In genomic region chr1:73362122-73362521, GRCm38 (mm10) we compare ENCODE assay signal across 9 mouse cellular contexts.
DNase-seq lines count a peak whose midpoint lies in the region; ATAC-seq lines count a peak whose summit lies in the region.
"Had no signal": no experiment of that assay in that cellular context is flagged by ENCODE, and none has a peak within 500 bp of the region (broad histone marks: within the 10 kb centered on the region; RNA-seq: fewer than 3 reads in every experiment).

No protein-coding gene starts in this region.

- peak; percentile 7; the same call in 1 of the 2 replicates for ATAC-seq in kidney, embryonic 15.5 days (replicated peaks; ENCODE audit: low FRiP score)
- ATAC-seq in frontal cortex, adult (ENCODE audit: low TSS enrichment) = no peak

- H3K36me3 ChIP-seq in kidney, embryonic 15.5 days = no peaks in the 10 kb centered on the region
- H3K36me3 ChIP-seq: hindbrain, embryonic 15.5 days had no signal

- no peak overlapping the region for H3K4me2 ChIP-seq in kidney, embryonic 15.5 days
- H3K4me2 ChIP-seq: hindbrain, embryonic 15.5 days had no signal

- H3K27me3 ChIP-seq in kidney, embryonic 15.5 days = no peaks in the 10 kb centered on the region
- H3K27me3 ChIP-seq: hindbrain, embryonic 15.5 days had no signal

- H3K9ac ChIP-seq in kidney, embryonic 15.5 days = no peak overlapping the region
- H3K9ac ChIP-seq: hindbrain, embryonic 15.5 days had no signal

- peak overlapping the region; percentile 50 for H3K27ac ChIP-seq in kidney, embryonic 15.5 days

- peak; percentile 82 for DNase-seq in ovary, adult 18-20 months (ENCODE audit: low spot score)
- no peak for DNase-seq in ovary, postnatal 10 days (ENCODE audit: low spot score)
- peak; percentile 60 to 75 for DNase-seq in heart, adult 18-20 months
- peak; percentile 49 for DNase-seq in ovary, postnatal 14 days (ENCODE audit: low spot score)
- DNase-seq in left cerebral cortex, postnatal 36 days (ENCODE audit: low spot score in 2 of 2) = no peak
- no peak for DNase-seq in layer of hippocampus, postnatal 36 days

- intact Hi-C loops in left cerebral cortex, postnatal 36 days (cut with DNase I) = no loop called here

- H3K4me1 ChIP-seq in kidney, embryonic 15.5 days = peaks cover 57% of the 10 kb centered on the region

- no peak overlapping the region for H3K4me3 ChIP-seq in kidney, embryonic 15.5 days (replicated peaks)
- H3K4me3 ChIP-seq: hindbrain, embryonic 15.5 days had no signal

- WGBS in kidney, embryonic 15.5 days = 91% methylated on average over 1 of the region's 1 CpGs

- H3K9me3 ChIP-seq in kidney, embryonic 15.5 days (replicated peaks) = no peaks in the 10 kb centered on the region
- H3K9me3 ChIP-seq: hindbrain, embryonic 15.5 days had no signal

Comparison
In these comparisons a context has a peak if more than half of its experiments do, and no peak if none do; other contexts are left out.
1. DNase-seq: peak in ovary, adult 18-20 months (single experiment), heart, adult 18-20 months (2 of 2) and ovary, postnatal 14 days (single experiment); none in ovary, postnatal 10 days (single experiment), left cerebral cortex, postnatal 36 days (0 of 2) and layer of hippocampus, postnatal 36 days (0 of 2).